Mouse (Mus musculus) erythroblast, embryonic 14.5 days (primary cell): Measurements from ENCODE around the gene Dapk3. TPM values are rescaled to one million over a fixed set of nuclear protein-coding genes. Genes with fewer than 3 reads are reported as not detected.

Experiments used
- H3K27me3 ChIP-seq: 2 replicates; pipeline ENCODE4 v1.6.1; 2012; ENCODE audit warnings: inconsistent platforms; ENCODE audit not compliant: control insufficient read depth
- H3K36me3 ChIP-seq: 2 replicates; pipeline ENCODE4 v1.6.1; 2012; ENCODE audit warnings: mild to moderate bottlenecking, inconsistent platforms; ENCODE audit not compliant: control insufficient read depth
- H3K4me1 ChIP-seq: 2 replicates; pipeline ENCODE4 v1.6.1; 2012; ENCODE audit warnings: inconsistent platforms; ENCODE audit not compliant: control insufficient read depth
- H3K4me3 ChIP-seq: replicated peaks from 2 replicates; pipeline ENCODE3; 2012; ENCODE audit warnings: moderate library complexity, mild to moderate bottlenecking, inconsistent platforms
- H3K9me3 ChIP-seq: 2 replicates; pipeline ENCODE4 v1.6.1; 2012; ENCODE audit warnings: low read length, inconsistent platforms, mixed read lengths; ENCODE audit not compliant: control insufficient read depth
- GATA1 ChIP-seq: IDR thresholded peaks from 2 replicates; pipeline ENCODE4 v1.6.1; 2012; ENCODE audit warnings: low read length, inconsistent platforms, mixed read lengths
- TAL1 ChIP-seq: IDR thresholded peaks from 3 replicates; pipeline ENCODE4 v1.6.1; 2012; ENCODE audit warnings: low read length, inconsistent platforms, mixed read lengths
- polyA plus RNA-seq: library from polyadenylated mRNA; stranded (reverse); fragments of >175 nt; gene quantifications from 2 replicates; pipeline ENCODE4 v1.2.3, GENCODE M21; 2012

Gene Dapk3
- polyA plus RNA-seq, 1 experiment: 8.3 TPM

DNA sequence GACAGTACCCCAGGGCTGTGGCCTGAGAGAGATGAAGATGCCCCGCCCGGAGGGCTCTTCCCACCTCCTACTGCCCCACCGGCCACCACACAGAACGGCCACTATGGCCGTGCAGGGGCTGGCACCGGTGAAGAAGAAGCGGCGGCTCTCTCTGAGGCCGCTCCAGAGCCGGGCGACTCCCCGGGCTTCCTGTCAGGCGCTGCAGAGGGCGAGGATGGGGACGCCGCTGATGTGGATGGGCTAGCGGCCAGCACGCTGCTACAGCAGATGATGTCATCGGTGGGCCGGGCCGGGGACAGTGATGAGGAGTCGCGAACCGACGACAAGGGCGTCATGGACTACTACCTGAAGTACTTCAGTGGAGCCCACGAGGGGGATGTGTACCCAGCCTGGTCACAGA is 38.1 kb upstream of the Dapk3 start:
- Histone ChIP-seq H3K4me1 (peaks cover 80% of the 10 kb centered on the region), H3K4me3 (no peak overlapping the region), H3K9me3 (peaks cover 65% of the 10 kb centered on the region), H3K27me3 (peaks cover 6% of the 10 kb centered on the region; the same call in 1 of the 2 replicates), H3K36me3 (peaks cover 100% of the 10 kb centered on the region)
- TF ChIP-seq TAL1 (no peak), GATA1 (no peak)

DNA sequence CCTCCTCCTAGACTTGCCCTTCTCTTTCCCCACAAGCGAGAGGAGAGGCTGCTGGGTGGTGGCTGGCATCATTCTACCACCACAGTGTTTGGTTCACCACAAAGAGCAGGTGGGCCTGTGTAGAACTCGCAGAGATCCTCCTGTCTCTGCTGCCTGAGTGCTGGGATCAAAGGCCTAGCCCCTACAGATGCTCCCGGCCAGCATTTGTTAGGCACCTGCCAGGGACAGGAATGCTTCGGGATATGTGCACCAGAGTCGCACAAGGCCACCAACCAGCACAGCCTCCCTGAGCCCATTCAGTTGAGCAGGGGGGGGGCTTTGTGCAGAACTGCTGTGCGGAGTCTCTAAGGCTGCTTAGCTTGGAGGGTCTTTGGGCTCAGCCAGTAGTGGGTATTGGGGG is 37.5 kb upstream of the Dapk3 start:
- peaks cover 68% of the 10 kb centered on the region for H3K9me3 ChIP-seq
- TF ChIP-seq TAL1 (no peak), GATA1 (no peak)
- H3K4me3 ChIP-seq: no peak overlapping the region
- peaks cover 77% of the 10 kb centered on the region for H3K4me1 ChIP-seq
- H3K36me3 ChIP-seq: peaks cover 100% of the 10 kb centered on the region
- H3K27me3 ChIP-seq: peaks cover 6% of the 10 kb centered on the region; the same call in 1 of the 2 replicates

DNA sequence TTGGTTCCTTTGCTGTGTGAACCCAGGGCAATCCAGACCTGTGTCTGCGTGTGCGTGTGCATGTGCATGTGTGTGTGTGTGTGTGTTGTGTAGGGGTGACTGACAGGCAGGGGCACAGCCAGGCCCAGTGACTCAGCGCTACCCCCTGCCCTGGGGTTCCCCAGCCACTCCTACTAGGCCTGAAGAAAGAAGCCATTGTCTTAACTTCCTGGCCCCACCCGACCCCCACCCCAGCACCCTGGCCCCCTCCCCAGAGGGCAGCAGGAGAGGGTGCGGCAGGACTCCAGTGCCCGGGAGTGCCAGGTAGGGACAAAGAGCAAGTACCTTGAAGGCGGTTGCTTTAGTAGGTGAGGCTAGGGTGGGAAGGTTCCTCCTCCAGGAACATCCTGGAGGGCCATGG is 37.0 kb upstream of the Dapk3 start:
- H3K9me3 ChIP-seq: peaks cover 68% of the 10 kb centered on the region
- H3K36me3 ChIP-seq: peaks cover 100% of the 10 kb centered on the region
- H3K4me3 ChIP-seq: no peak overlapping the region
- H3K4me1 ChIP-seq: peaks cover 74% of the 10 kb centered on the region
- TF ChIP-seq GATA1 (no peak), TAL1 (no peak)
- H3K27me3 ChIP-seq: peaks cover 6% of the 10 kb centered on the region; the same call in 1 of the 2 replicates

DNA sequence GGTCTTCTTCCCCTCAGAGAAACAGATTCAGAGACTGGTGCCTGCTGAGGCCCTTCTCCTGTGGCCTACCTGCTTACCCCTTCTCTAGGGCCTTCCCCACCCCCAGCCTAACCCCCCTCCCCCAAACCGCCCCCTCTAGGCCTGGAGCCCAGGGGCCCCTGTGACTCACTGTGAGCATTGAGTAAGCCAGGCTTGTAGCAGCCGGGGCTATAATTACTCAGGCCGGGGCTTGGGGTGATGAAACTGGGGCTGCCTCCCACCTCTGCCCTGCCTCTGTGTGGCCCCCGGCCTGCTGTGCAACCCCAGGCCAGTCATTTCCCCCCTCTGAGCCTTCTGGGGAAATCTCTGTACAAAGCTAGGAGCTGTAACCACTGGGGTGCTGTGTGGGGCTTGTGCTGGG is 36.5 kb upstream of the Dapk3 start:
- H3K4me1 ChIP-seq: peaks cover 69% of the 10 kb centered on the region
- no peak overlapping the region for H3K4me3 ChIP-seq
- peaks cover 68% of the 10 kb centered on the region for H3K9me3 ChIP-seq
- peaks cover 99% of the 10 kb centered on the region for H3K36me3 ChIP-seq
- H3K27me3 ChIP-seq: peaks cover 6% of the 10 kb centered on the region; the same call in 1 of the 2 replicates
- TF ChIP-seq TAL1 (no peak), GATA1 (no peak)

DNA sequence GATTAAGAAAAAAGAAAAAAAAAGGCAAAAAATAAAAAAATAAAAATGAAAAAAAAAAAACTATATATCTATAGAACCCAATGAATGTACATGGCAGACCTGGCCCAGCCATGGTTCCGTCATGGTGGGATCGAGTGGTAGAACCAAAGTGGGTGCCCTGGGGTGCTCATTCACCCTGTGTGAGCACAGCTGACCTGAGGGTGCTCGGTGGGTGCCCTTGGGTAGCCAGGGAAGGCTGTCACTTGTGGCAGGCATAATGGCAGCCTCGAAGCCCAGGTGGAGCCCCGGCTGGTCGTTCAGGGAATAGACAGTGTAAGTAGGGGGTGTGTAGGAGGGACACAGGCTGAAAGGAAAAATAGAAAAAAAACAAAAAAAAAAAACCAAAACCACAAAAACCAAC is 31.5 kb upstream of the Dapk3 start:
- Histone ChIP-seq H3K36me3 (peaks cover 99% of the 10 kb centered on the region), H3K27me3 (peaks cover 6% of the 10 kb centered on the region; the same call in 1 of the 2 replicates), H3K4me1 (peaks cover 29% of the 10 kb centered on the region), H3K9me3 (peaks cover 46% of the 10 kb centered on the region), H3K4me3 (no peak overlapping the region)
- TF ChIP-seq GATA1 (no peak), TAL1 (no peak)

DNA sequence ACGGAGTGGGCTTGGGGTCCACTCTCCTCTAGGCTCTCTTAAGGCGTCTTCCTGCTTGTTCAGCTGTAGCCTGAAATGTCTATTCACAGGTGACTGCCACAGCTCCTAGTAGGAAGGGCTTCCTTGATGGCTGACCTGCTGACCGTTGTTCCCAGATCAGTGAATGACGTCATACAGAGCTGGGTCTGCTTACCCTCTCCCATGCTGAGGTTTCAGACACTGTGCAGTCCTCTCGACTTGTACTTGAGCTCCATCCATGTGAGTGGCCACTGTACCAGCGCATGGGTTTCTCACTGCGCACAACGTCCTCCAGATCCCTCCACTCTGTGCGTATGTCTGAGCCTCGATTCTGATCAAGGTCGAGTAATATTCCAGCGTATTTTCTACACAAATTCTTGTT is 30.2 kb upstream of the Dapk3 start:
- Histone ChIP-seq H3K27me3 (peaks cover 6% of the 10 kb centered on the region; the same call in 1 of the 2 replicates), H3K9me3 (peaks cover 33% of the 10 kb centered on the region), H3K4me3 (no peak overlapping the region), H3K36me3 (peaks cover 99% of the 10 kb centered on the region), H3K4me1 (peaks cover 20% of the 10 kb centered on the region)
- TF ChIP-seq TAL1 (no peak), GATA1 (no peak)

DNA sequence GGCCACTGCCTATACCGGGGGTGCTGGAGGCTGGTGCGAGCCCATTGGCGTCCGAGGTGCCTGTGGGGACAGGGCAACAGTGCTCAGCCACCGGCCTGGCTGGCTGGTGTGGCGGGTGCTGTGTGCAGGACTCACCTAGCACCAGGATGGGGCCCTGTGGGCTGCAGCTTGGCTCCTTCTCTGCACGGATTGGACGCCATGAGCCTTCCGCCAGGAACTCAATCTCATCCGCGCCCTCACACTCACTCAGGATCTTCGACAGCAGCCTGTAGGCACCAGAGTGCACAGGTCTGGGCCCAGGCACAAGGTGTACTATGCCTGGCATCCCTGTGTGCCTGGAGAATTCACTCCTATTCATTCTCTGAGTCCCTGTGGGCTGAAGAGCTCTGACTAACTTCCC is 28.5 kb upstream of the Dapk3 start:
- H3K4me3 ChIP-seq: no peak overlapping the region
- TF ChIP-seq TAL1 (no peak), GATA1 (no peak)
- peaks cover 20% of the 10 kb centered on the region for H3K9me3 ChIP-seq
- no peaks in the 10 kb centered on the region for H3K27me3 ChIP-seq
- peaks cover 99% of the 10 kb centered on the region for H3K36me3 ChIP-seq
- peaks cover 23% of the 10 kb centered on the region for H3K4me1 ChIP-seq

DNA sequence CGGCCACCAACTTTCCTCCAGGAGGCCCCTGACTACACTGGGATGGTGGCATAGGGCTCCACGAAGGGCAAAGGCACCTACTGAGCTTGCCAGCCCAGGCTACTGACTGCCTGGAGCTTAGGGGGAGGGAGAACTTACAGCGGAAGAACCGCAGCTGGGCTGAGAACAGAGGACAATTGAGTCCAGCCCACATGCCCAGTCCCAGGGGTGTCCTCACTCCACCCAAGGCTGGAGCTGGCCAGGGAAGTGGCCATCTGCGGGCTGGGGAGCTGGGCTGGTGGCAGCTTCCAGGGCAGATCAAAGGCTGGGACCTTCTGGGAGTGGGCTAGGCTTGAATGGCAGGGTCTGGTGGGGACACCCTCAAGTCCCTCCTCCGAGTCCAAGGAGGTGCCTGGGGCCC is 28.1 kb upstream of the Dapk3 start:
- Histone ChIP-seq H3K4me3 (no peak overlapping the region), H3K9me3 (peaks cover 17% of the 10 kb centered on the region), H3K27me3 (no peaks in the 10 kb centered on the region), H3K36me3 (peaks cover 97% of the 10 kb centered on the region), H3K4me1 (peaks cover 23% of the 10 kb centered on the region)
- no peak for TF ChIP-seq TAL1
- TF ChIP-seq GATA1: no peak

DNA sequence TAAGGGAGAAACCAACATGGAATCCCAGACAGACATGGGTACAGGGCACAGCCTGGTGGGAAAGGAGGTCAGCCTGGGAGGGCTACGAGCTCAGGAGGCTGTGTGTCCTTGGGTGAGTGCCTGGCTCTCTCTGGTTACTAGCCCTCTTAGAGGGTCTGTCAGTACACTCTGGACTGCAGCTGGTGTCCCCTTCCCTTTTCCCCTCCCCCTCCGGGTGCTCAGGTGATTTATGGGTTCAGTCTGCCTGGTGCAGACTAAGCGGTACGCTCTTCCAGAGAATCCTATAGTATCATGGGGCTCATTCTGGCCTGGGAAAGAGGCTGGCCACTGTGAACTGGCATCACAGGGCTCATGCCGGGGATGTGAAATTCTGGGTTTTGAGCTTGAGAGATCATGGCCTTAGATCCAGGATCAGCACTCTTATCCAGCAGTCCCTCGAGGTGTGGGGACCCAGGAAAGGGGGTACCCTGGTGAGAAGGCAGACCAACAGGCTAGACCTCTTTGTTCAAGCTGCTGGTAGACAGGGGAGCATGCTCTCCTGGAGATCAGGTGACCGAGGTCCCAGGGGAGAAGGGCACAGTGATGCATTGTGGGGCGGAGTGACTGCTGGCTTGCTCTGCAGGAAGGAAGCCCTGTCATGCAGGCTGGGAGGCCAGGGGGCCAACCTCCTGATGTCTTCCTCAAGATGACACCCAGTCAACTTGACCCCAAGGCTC is 21.0 kb upstream of the Dapk3 start:
- Histone ChIP-seq H3K9me3 (no peaks in the 10 kb centered on the region), H3K4me3 (no peak overlapping the region), H3K4me1 (peaks cover 70% of the 10 kb centered on the region), H3K27me3 (no peaks in the 10 kb centered on the region), H3K36me3 (peaks cover 87% of the 10 kb centered on the region)
- TF ChIP-seq TAL1: no peak
- no peak for TF ChIP-seq GATA1

DNA sequence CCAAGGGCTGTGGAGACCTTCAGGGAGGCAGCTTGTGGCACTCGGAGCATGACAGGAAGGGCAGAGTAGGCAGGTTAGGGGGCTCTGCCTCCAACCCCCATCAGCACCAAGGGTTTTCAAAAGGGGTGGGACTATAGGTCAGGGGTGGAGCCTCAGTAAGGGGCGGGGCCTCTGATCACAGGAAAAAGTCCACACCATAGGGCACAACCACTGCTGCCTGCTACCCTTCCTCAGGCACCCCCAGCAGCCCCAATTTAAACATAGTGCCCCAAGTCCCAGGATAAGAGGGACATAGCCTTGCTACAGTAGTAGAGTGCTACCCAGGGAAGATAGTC is 20.5 kb upstream of the Dapk3 start:
- no peaks in the 10 kb centered on the region for H3K9me3 ChIP-seq
- H3K4me1 ChIP-seq: peaks cover 75% of the 10 kb centered on the region
- no peak overlapping the region for H3K4me3 ChIP-seq
- no peak for TF ChIP-seq TAL1
- no peak for TF ChIP-seq GATA1
- no peaks in the 10 kb centered on the region for H3K27me3 ChIP-seq
- H3K36me3 ChIP-seq: peaks cover 82% of the 10 kb centered on the region
